10 mouse cellular contexts compared by ENCODE assay signal in the genomic region with DNA sequence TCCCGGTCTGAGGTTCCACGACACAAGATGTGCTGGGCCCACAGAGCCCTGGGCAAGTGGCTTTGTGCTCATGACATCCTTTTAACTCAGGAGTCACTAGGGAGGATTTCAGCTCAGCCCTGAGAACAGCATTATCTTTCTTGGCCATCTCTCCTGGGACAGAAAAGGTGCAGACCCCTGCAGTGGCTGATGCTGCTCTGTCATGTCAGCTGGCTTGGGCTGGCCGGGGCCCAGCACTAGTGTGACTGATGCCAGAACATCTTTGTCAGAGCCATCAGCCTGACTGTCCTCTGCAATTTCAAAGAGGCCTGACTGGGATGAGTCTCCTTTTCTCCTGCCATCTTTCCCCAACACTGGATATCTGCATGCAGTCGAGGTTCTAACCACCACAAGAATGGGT. TPM values are rescaled to one million over a fixed set of nuclear protein-coding genes. Genes with fewer than 3 reads are reported as not detected.
DNase-seq lines count a peak whose midpoint lies in the region; ATAC-seq lines count a peak whose summit lies in the region.
"Had no signal": no experiment of that assay in that cellular context is flagged by ENCODE, and none has a peak within 500 bp of the region (broad histone marks: within the 10 kb centered on the region; RNA-seq: fewer than 3 reads in every experiment).

No protein-coding gene starts in this region.

- 51% methylated on average over 4 of the region's 4 CpGs for WGBS in heart, embryonic 13.5 days
- WGBS in lung, embryonic 15.5 days = 45% methylated on average over 4 of the region's 4 CpGs
- 56% methylated on average over 4 of the region's 4 CpGs for WGBS in stomach, embryonic 16.5 days

- H3K9ac ChIP-seq in heart, embryonic 13.5 days = peak overlapping the region; percentile 6; the same call in 1 of the 2 replicates
- no peak overlapping the region for H3K9ac ChIP-seq in lung, embryonic 15.5 days
- H3K9ac ChIP-seq in stomach, embryonic 16.5 days (ENCODE audit: low read length) = no peak overlapping the region

- H3K27ac ChIP-seq in heart, embryonic 13.5 days (replicated peaks) = peak overlapping the region; percentile 45; the same call in 1 of the 2 replicates
- peak overlapping the region; percentile 76 for H3K27ac ChIP-seq in lung, embryonic 15.5 days
- peak overlapping the region; percentile 44; the same call in 1 of the 2 replicates for H3K27ac ChIP-seq in stomach, embryonic 16.5 days (ENCODE audit: low read length)

- no peak overlapping the region for H3K4me3 ChIP-seq in heart, embryonic 13.5 days
- no peak overlapping the region for H3K4me3 ChIP-seq in lung, embryonic 15.5 days
- H3K4me3 ChIP-seq in stomach, embryonic 16.5 days (replicated peaks; ENCODE audit: low read length) = no peak overlapping the region

- peaks cover 51% of the 10 kb centered on the region for H3K4me1 ChIP-seq in heart, embryonic 13.5 days
- H3K4me1 ChIP-seq in lung, embryonic 15.5 days = peaks cover 37% of the 10 kb centered on the region
- peaks cover 11% of the 10 kb centered on the region; the same call in 1 of the 2 replicates for H3K4me1 ChIP-seq in stomach, embryonic 16.5 days (ENCODE audit: control insufficient read depth, insufficient read depth, low read length)

- intact Hi-C loops in heart, postnatal 14 days (cut with DNase I) = no loop called here

- ATAC-seq in heart, embryonic 13.5 days (ENCODE audit: extremely low read depth, insufficient number of reproducible peaks, low FRiP score, low TSS enrichment) = no peak
- ATAC-seq in lung, embryonic 15.5 days (ENCODE audit: borderline replicate concordance, extremely low read depth, low FRiP score, low TSS enrichment) = no peak
- no peak for ATAC-seq in stomach, embryonic 16.5 days (ENCODE audit: insufficient read depth, low FRiP score)

- H3K36me3 ChIP-seq in heart, embryonic 13.5 days = peaks cover 65% of the 10 kb centered on the region
- H3K36me3 ChIP-seq in lung, embryonic 15.5 days = 0 out of 2 replicates have a peak, but pooled peaks cover 5% of the 10 kb centered on the region
- no peaks in the 10 kb centered on the region for H3K36me3 ChIP-seq in stomach, embryonic 16.5 days (ENCODE audit: control insufficient read depth, insufficient read depth, low read length)

- DNase-seq in heart, postnatal 14 days = no peak
- no peak for DNase-seq in lung, postnatal 36 days
- peak; percentile 24 for DNase-seq in heart, postnatal 4 days
- no peak for DNase-seq in B cell, adult 2 months
- DNase-seq: cerebellum, adult 9-10 months had no signal

- no peaks in the 10 kb centered on the region for H3K27me3 ChIP-seq in heart, embryonic 13.5 days (replicated peaks)
- H3K27me3 ChIP-seq in lung, embryonic 15.5 days = no peaks in the 10 kb centered on the region
- H3K27me3 ChIP-seq in stomach, embryonic 16.5 days (ENCODE audit: control insufficient read depth, insufficient read depth, low read length) = no peaks in the 10 kb centered on the region

- H3K9me3 ChIP-seq in heart, embryonic 13.5 days = no peaks in the 10 kb centered on the region
- H3K9me3 ChIP-seq in lung, embryonic 15.5 days = no peaks in the 10 kb centered on the region
- H3K9me3 ChIP-seq in stomach, embryonic 16.5 days (replicated peaks; ENCODE audit: control insufficient read depth, low read length) = no peaks in the 10 kb centered on the region

- no peak overlapping the region for H3K4me2 ChIP-seq in heart, embryonic 13.5 days
- H3K4me2 ChIP-seq in lung, embryonic 15.5 days = no peak overlapping the region
- H3K4me2 ChIP-seq in stomach, embryonic 16.5 days (ENCODE audit: low read depth, low read length) = no peak overlapping the region

RNA-seq across cellular contexts. Expression of a gene that starts 17.4 kb away (rescaled TPM):
- polyA plus RNA-seq in heart, embryonic 13.5 days (2015; fragmentation: Nextera tagmentation; extraction: Ambion mirVana) = 24.2 and 26.2 TPM in 2 replicates
- total RNA-seq in heart, postnatal 14 days (2021) = 10 to 100 TPM; 26.1 to 28.4 TPM
- polyA plus RNA-seq in lung, embryonic 15.5 days (2015; fragmentation: Nextera tagmentation; extraction: Ambion mirVana) = 17.8 and 21.1 TPM in 2 replicates
- 10 to 100 TPM; 55.6 to 56.6 TPM for total RNA-seq in heart, postnatal 4 days (2021)
- 24.0 and 28.1 TPM in 2 replicates for polyA plus RNA-seq in stomach, embryonic 16.5 days (2015; fragmentation: Nextera tagmentation; extraction: Ambion mirVana)
- polyA plus RNA-seq: CD4-positive, CD25-positive, alpha-beta regulatory T cell, adult 4 months had no signal

RNA-seq across cellular contexts. Expression of a gene that starts 17.8 kb away (rescaled TPM):
- polyA plus RNA-seq in heart, embryonic 13.5 days (2015; fragmentation: Nextera tagmentation; extraction: Ambion mirVana) = 0.49 and 0.73 TPM in 2 replicates
- not detected for total RNA-seq in heart, postnatal 14 days (2021)
- 0.60 and 0.72 TPM in 2 replicates for polyA plus RNA-seq in lung, embryonic 15.5 days (2015; fragmentation: Nextera tagmentation; extraction: Ambion mirVana)
- total RNA-seq in heart, postnatal 4 days (2021) = under 1 TPM in 1 of 2 experiments, not detected in 1; 0.43 TPM
- 1.2 and 1.3 TPM in 2 replicates for polyA plus RNA-seq in stomach, embryonic 16.5 days (2015; fragmentation: Nextera tagmentation; extraction: Ambion mirVana)
- total RNA-seq: liver, adult 2 months had no signal
- polyA plus RNA-seq: CD4-positive, CD25-positive, alpha-beta regulatory T cell, adult 4 months had no signal

RNA-seq across cellular contexts. Expression of a gene that starts 45.9 kb away (rescaled TPM):
- polyA plus RNA-seq in heart, embryonic 13.5 days (2015; fragmentation: Nextera tagmentation; extraction: Ambion mirVana) = 6.6 TPM in 2 replicates
- total RNA-seq in heart, postnatal 14 days (2021) = 10 to 100 TPM in 1 of 2 experiments, 1 to 10 TPM in 1; 9.9 to 11.7 TPM
- 10.8 and 11.4 TPM in 2 replicates for polyA plus RNA-seq in lung, embryonic 15.5 days (2015; fragmentation: Nextera tagmentation; extraction: Ambion mirVana)
- total RNA-seq in heart, postnatal 4 days (2021) = 10 to 100 TPM; 11.7 to 13.9 TPM
- polyA plus RNA-seq in stomach, embryonic 16.5 days (2015; fragmentation: Nextera tagmentation; extraction: Ambion mirVana) = 12.9 and 13.1 TPM in 2 replicates

RNA-seq across cellular contexts. Expression of a gene that starts 55.0 kb away (rescaled TPM):
- 61.8 and 63.2 TPM in 2 replicates for polyA plus RNA-seq in heart, embryonic 13.5 days (2015; fragmentation: Nextera tagmentation; extraction: Ambion mirVana)
- total RNA-seq in heart, postnatal 14 days (2021) = 10 to 100 TPM; 45.6 to 46.6 TPM
- polyA plus RNA-seq in lung, embryonic 15.5 days (2015; fragmentation: Nextera tagmentation; extraction: Ambion mirVana) = 78.0 and 82.1 TPM in 2 replicates
- total RNA-seq in heart, postnatal 4 days (2021) = 10 to 100 TPM; 53.5 to 54.4 TPM
- polyA plus RNA-seq in stomach, embryonic 16.5 days (2015; fragmentation: Nextera tagmentation; extraction: Ambion mirVana) = 73.9 and 80.1 TPM in 2 replicates
